Mouse (Mus musculus): ENCODE results near the gene Smarca5. TPM values are rescaled to one million over a fixed set of nuclear protein-coding genes. Genes with fewer than 3 reads are reported as not detected.
A peak's percentile ranks its signal among the peaks of the same experiment; 100 is the strongest.

Smarca5 gene
- polyA plus RNA-seq, 1 experiment from 2014 or later, result 45.1 TPM

- H3K27ac ChIP-seq (replicated peaks in 1 of 2; ENCODE audit: control insufficient read depth in 1 of 2, insufficient read depth in 1 of 2, low read depth in 2 of 2, low read length in 2 of 2), result no peak overlapping the region
- H3K9ac ChIP-seq (ENCODE audit: low read length), result no peak overlapping the region
- no peak overlapping the region for H3K4me3 ChIP-seq (ENCODE audit: control insufficient read depth in 1 of 2, insufficient read depth in 1 of 2, low read depth in 1 of 2, low read length in 2 of 2)
- H3K4me2 ChIP-seq (ENCODE audit: low read length), result no peak overlapping the region
- H3K4me1 ChIP-seq (ENCODE audit: control insufficient read depth in 2 of 2, insufficient read depth in 2 of 2, low read length in 2 of 2), result no peaks in the 10 kb centered on the region; a peak in 1 of 4 replicates
- H3K36me3 ChIP-seq (ENCODE audit: control insufficient read depth, insufficient read depth, low read length), result peaks cover 93% of the 10 kb centered on the region
- WGBS, result 93% methylated on average over 6 of the region's 6 CpGs
- no peaks in the 10 kb centered on the region for H3K9me3 ChIP-seq (ENCODE audit: control insufficient read depth, low read length)
- H3K27me3 ChIP-seq (ENCODE audit: control insufficient read depth, insufficient read depth, low read length), result no peaks in the 10 kb centered on the region
- ATAC-seq (ENCODE audit: insufficient number of reproducible peaks, insufficient read depth, low FRiP score, low read depth), result no peak
Observed at GRCm38 (mm10) chr8:80768451-80768850, 29.2 kb upstream of the Smarca5 start.

GRCm38 (mm10) chr8:80753017-80753715 lies 13.9 kb upstream of the Smarca5 start:
- H3K4me3 ChIP-seq (ENCODE audit: control insufficient read depth in 1 of 2, insufficient read depth in 1 of 2, low read depth in 1 of 2, low read length in 2 of 2), result no peak overlapping the region
- H3K9me3 ChIP-seq (ENCODE audit: control insufficient read depth, low read length), result no peaks in the 10 kb centered on the region
- ATAC-seq (ENCODE audit: insufficient number of reproducible peaks, insufficient read depth, low FRiP score, low read depth), result no peak
- H3K9ac ChIP-seq (ENCODE audit: low read length), result no peak overlapping the region
- no peak overlapping the region for H3K27ac ChIP-seq (replicated peaks in 1 of 2; ENCODE audit: control insufficient read depth in 1 of 2, insufficient read depth in 1 of 2, low read depth in 2 of 2, low read length in 2 of 2)
- no peaks in the 10 kb centered on the region for H3K36me3 ChIP-seq (ENCODE audit: control insufficient read depth, insufficient read depth, low read length)
- 28% methylated on average over 9 of the region's 9 CpGs for WGBS
- H3K4me2 ChIP-seq (ENCODE audit: low read length), result no peak overlapping the region
- peaks cover 0 to 6% of the 10 kb centered on the region in 2 experiments; a peak in 2 of 4 replicates for H3K4me1 ChIP-seq (ENCODE audit: control insufficient read depth in 2 of 2, insufficient read depth in 2 of 2, low read length in 2 of 2)
- H3K27me3 ChIP-seq (ENCODE audit: control insufficient read depth, insufficient read depth, low read length), result no peaks in the 10 kb centered on the region

GRCm38 (mm10) chr8:80752429-80752828 lies 13.1 kb upstream of the Smarca5 start:
- no peak overlapping the region for H3K4me2 ChIP-seq (ENCODE audit: low read length)
- H3K4me3 ChIP-seq (ENCODE audit: control insufficient read depth in 1 of 2, insufficient read depth in 1 of 2, low read depth in 1 of 2, low read length in 2 of 2), result no peak overlapping the region
- no peak overlapping the region for H3K27ac ChIP-seq (replicated peaks in 1 of 2; ENCODE audit: control insufficient read depth in 1 of 2, insufficient read depth in 1 of 2, low read depth in 2 of 2, low read length in 2 of 2)
- no peak overlapping the region for H3K9ac ChIP-seq (ENCODE audit: low read length)
- WGBS, result 64% methylated on average over 7 of the region's 7 CpGs
- ATAC-seq (ENCODE audit: insufficient number of reproducible peaks, insufficient read depth, low FRiP score, low read depth), result no peak
- H3K27me3 ChIP-seq (ENCODE audit: control insufficient read depth, insufficient read depth, low read length), result no peaks in the 10 kb centered on the region
- no peaks in the 10 kb centered on the region for H3K36me3 ChIP-seq (ENCODE audit: control insufficient read depth, insufficient read depth, low read length)
- H3K9me3 ChIP-seq (ENCODE audit: control insufficient read depth, low read length), result no peaks in the 10 kb centered on the region
- peaks cover 0 to 6% of the 10 kb centered on the region in 2 experiments; a peak in 2 of 4 replicates for H3K4me1 ChIP-seq (ENCODE audit: control insufficient read depth in 2 of 2, insufficient read depth in 2 of 2, low read length in 2 of 2)

GRCm38 (mm10) chr8:80749091-80749490 lies 9.8 kb upstream of the Smarca5 start:
- Histone ChIP-seq H3K4me2 (ENCODE audit: low read length) (no peak overlapping the region), H3K4me3 (ENCODE audit: control insufficient read depth in 1 of 2, insufficient read depth in 1 of 2, low read depth in 1 of 2, low read length in 2 of 2) (no peak overlapping the region), H3K9me3 (ENCODE audit: control insufficient read depth, low read length) (no peaks in the 10 kb centered on the region), H3K9ac (ENCODE audit: low read length) (no peak overlapping the region), H3K36me3 (ENCODE audit: control insufficient read depth, insufficient read depth, low read length) (no peaks in the 10 kb centered on the region), H3K4me1 (ENCODE audit: control insufficient read depth in 2 of 2, insufficient read depth in 2 of 2, low read length in 2 of 2) (peaks cover 0 to 6% of the 10 kb centered on the region in 2 experiments; a peak in 2 of 4 replicates), H3K27ac (replicated peaks in 1 of 2; ENCODE audit: control insufficient read depth in 1 of 2, insufficient read depth in 1 of 2, low read depth in 2 of 2, low read length in 2 of 2) (no peak overlapping the region), H3K27me3 (ENCODE audit: control insufficient read depth, insufficient read depth, low read length) (no peaks in the 10 kb centered on the region)
- ATAC-seq (ENCODE audit: insufficient number of reproducible peaks, insufficient read depth, low FRiP score, low read depth), result no peak
- WGBS, result 86% methylated on average over 4 of the region's 4 CpGs

- H3K4me2 ChIP-seq (ENCODE audit: low read length), result peak overlapping the region; percentile 73
- 12% methylated on average over 14 of the region's 14 CpGs for WGBS
- ATAC-seq (ENCODE audit: insufficient number of reproducible peaks, insufficient read depth, low FRiP score, low read depth), result peak; percentile 32; the same call in 1 of the 2 replicates
- H3K27ac ChIP-seq (replicated peaks in 1 of 2; ENCODE audit: control insufficient read depth in 1 of 2, insufficient read depth in 1 of 2, low read depth in 2 of 2, low read length in 2 of 2), result peak overlapping the region; percentile 98
- peak overlapping the region; percentile 64 to 69 for H3K4me3 ChIP-seq (ENCODE audit: control insufficient read depth in 1 of 2, insufficient read depth in 1 of 2, low read depth in 1 of 2, low read length in 2 of 2)
- peaks cover 12% of the 10 kb centered on the region for H3K36me3 ChIP-seq (ENCODE audit: control insufficient read depth, insufficient read depth, low read length)
- H3K27me3 ChIP-seq (ENCODE audit: control insufficient read depth, insufficient read depth, low read length), result no peaks in the 10 kb centered on the region
- peaks cover 4 to 8% of the 10 kb centered on the region in 2 experiments; a peak in 3 of 4 replicates for H3K4me1 ChIP-seq (ENCODE audit: control insufficient read depth in 2 of 2, insufficient read depth in 2 of 2, low read length in 2 of 2)
- H3K9ac ChIP-seq (ENCODE audit: low read length), result peak overlapping the region; percentile 79
- H3K9me3 ChIP-seq (ENCODE audit: control insufficient read depth, low read length), result no peaks in the 10 kb centered on the region
Observed at GRCm38 (mm10) chr8:80739932-80740331, 635 bp upstream of the Smarca5 start.

GRCm38 (mm10) chr8:80738388-80739154 lies 726 bp downstream of the Smarca5 start:
- H3K36me3 ChIP-seq (ENCODE audit: control insufficient read depth, insufficient read depth, low read length), result peaks cover 25% of the 10 kb centered on the region
- peak overlapping the region; percentile 69 to 86 for H3K4me3 ChIP-seq (ENCODE audit: control insufficient read depth in 1 of 2, insufficient read depth in 1 of 2, low read depth in 1 of 2, low read length in 2 of 2)
- H3K27ac ChIP-seq (replicated peaks in 1 of 2; ENCODE audit: control insufficient read depth in 1 of 2, insufficient read depth in 1 of 2, low read depth in 2 of 2, low read length in 2 of 2), result peak overlapping the region; percentile 93 to 98
- H3K27me3 ChIP-seq (ENCODE audit: control insufficient read depth, insufficient read depth, low read length), result no peaks in the 10 kb centered on the region
- H3K9me3 ChIP-seq (ENCODE audit: control insufficient read depth, low read length), result no peaks in the 10 kb centered on the region
- peak overlapping the region; percentile 88 for H3K9ac ChIP-seq (ENCODE audit: low read length)
- H3K4me2 ChIP-seq (ENCODE audit: low read length), result peak overlapping the region; percentile 96
- WGBS, result under 1% methylated on average over 55 of the region's 84 CpGs
- H3K4me1 ChIP-seq (ENCODE audit: control insufficient read depth in 2 of 2, insufficient read depth in 2 of 2, low read length in 2 of 2), result peaks cover 4 to 8% of the 10 kb centered on the region in 2 experiments; a peak in 3 of 4 replicates
- peak; percentile 43 for ATAC-seq (ENCODE audit: insufficient number of reproducible peaks, insufficient read depth, low FRiP score, low read depth)

GRCm38 (mm10) chr8:80738046-80738387 lies 1.3 kb downstream of the Smarca5 start:
- Histone ChIP-seq H3K4me1 (ENCODE audit: control insufficient read depth in 2 of 2, insufficient read depth in 2 of 2, low read length in 2 of 2) (peaks cover 4 to 8% of the 10 kb centered on the region in 2 experiments; a peak in 3 of 4 replicates), H3K36me3 (ENCODE audit: control insufficient read depth, insufficient read depth, low read length) (peaks cover 31% of the 10 kb centered on the region), H3K4me2 (ENCODE audit: low read length) (peak overlapping the region; percentile 96), H3K27me3 (ENCODE audit: control insufficient read depth, insufficient read depth, low read length) (no peaks in the 10 kb centered on the region), H3K4me3 (ENCODE audit: control insufficient read depth in 1 of 2, insufficient read depth in 1 of 2, low read depth in 1 of 2, low read length in 2 of 2) (peak overlapping the region; percentile 69 to 86), H3K9ac (ENCODE audit: low read length) (peak overlapping the region; percentile 88), H3K27ac (replicated peaks in 1 of 2; ENCODE audit: control insufficient read depth in 1 of 2, insufficient read depth in 1 of 2, low read depth in 2 of 2, low read length in 2 of 2) (peak overlapping the region; percentile 93 to 98), H3K9me3 (ENCODE audit: control insufficient read depth, low read length) (no peaks in the 10 kb centered on the region)
- no peak for ATAC-seq (ENCODE audit: insufficient number of reproducible peaks, insufficient read depth, low FRiP score, low read depth)
- WGBS, result 0% methylated on average over 5 of the region's 5 CpGs
